Mouse (Mus musculus) T-helper 2 cell (primary cell): ENCODE measurements around the gene Tagln.

Source experiments
- in situ Hi-C: fragments of 300-600 bp; cut with MboI, MseI; formaldehyde crosslinking; loops from one replicate; pipeline ENCODE4 v1.15.1; 2025; ENCODE audit warnings: high pct_unique_total_duplicates

Gene Tagln

GRCm38 (mm10) chr9:45935628-45936210, at the start of gene Tagln:
Tagln (minus strand) TSS chr9:45936058.
- in situ Hi-C loops: loop anchor here (10.0 kb wide), 1 partner anchor 111 kb away; the partner anchor contains the start of gene Cep164

- in situ Hi-C loops: loop anchor here (10.0 kb wide), 1 partner anchor 1650 kb away; the partner anchor contains the start of gene H2afx
These were observed 49.3 kb upstream of the Tagln start for GRCm38 (mm10) chr9:45985229-45985567.

- in situ Hi-C loops: loop anchor here (10.0 kb wide), 1 partner anchor 1650 kb away; the partner anchor contains the start of gene H2afx
These were observed 48.8 kb upstream of the Tagln start for GRCm38 (mm10) chr9:45984409-45985228.

GRCm38 (mm10) chr9:45983676-45984408, 48.0 kb upstream of the Tagln start:
- in situ Hi-C loops: loop anchor here (10.0 kb wide), 1 partner anchor 1649 kb away; the partner anchor contains the start of gene H2afx

- in situ Hi-C loops: loop anchor here (10.0 kb wide), 1 partner anchor 1647 kb away; the partner anchor contains the start of gene H2afx
These were observed 45.5 kb upstream of the Tagln start for GRCm38 (mm10) chr9:45981331-45981730.

GRCm38 (mm10) chr9:45980611-45981010, 44.8 kb upstream of the Tagln start:
- in situ Hi-C loops: loop anchor here (10.0 kb wide), 1 partner anchor 1646 kb away; the partner anchor contains the start of gene H2afx

- in situ Hi-C loops: loop anchor here (10.0 kb wide), 1 partner anchor 1645 kb away; the partner anchor contains the start of gene H2afx
These were observed 43.9 kb upstream of the Tagln start for GRCm38 (mm10) chr9:45979778-45980177.

GRCm38 (mm10) chr9:45976884-45977283, 41.0 kb upstream of the Tagln start:
- in situ Hi-C loops: no loop called here

- in situ Hi-C loops: no loop called here
These were observed 27.7 kb upstream of the Tagln start for GRCm38 (mm10) chr9:45963577-45963976.

GRCm38 (mm10) chr9:45961855-45962254, 26.0 kb upstream of the Tagln start:
- in situ Hi-C loops: no loop called here

- in situ Hi-C loops: no loop called here
These were observed 23.8 kb upstream of the Tagln start for GRCm38 (mm10) chr9:45959661-45960060.

GRCm38 (mm10) chr9:45958851-45959250, 23.0 kb upstream of the Tagln start:
- in situ Hi-C loops: no loop called here

- in situ Hi-C loops: no loop called here
These were observed 22.3 kb upstream of the Tagln start for GRCm38 (mm10) chr9:45958023-45958670.

- in situ Hi-C loops: no loop called here
These were observed 19.5 kb upstream of the Tagln start, which contains the start of gene Sidt2 for GRCm38 (mm10) chr9:45955107-45955963. Sidt2 (minus strand) TSS chr9:45955258.

- in situ Hi-C loops: no loop called here
These were observed 18.6 kb upstream of the Tagln start for GRCm38 (mm10) chr9:45954294-45955106.

- in situ Hi-C loops: no loop called here
These were observed 17.8 kb upstream of the Tagln start for GRCm38 (mm10) chr9:45953511-45954293.

- in situ Hi-C loops: no loop called here
These were observed 17.0 kb upstream of the Tagln start for GRCm38 (mm10) chr9:45952890-45953289.

GRCm38 (mm10) chr9:45952057-45952456, 16.2 kb upstream of the Tagln start:
- in situ Hi-C loops: no loop called here

- in situ Hi-C loops: loop anchor here (5.0 kb wide), 1 partner anchor 35 kb away; no protein-coding TSS in a partner anchor
These were observed 11.0 kb upstream of the Tagln start for GRCm38 (mm10) chr9:45946872-45947183.
